Mouse (Mus musculus) heart, adult 2 months (tissue): ENCODE measurements at regions not wholly inside any gene's neighbourhood (a gene's known extent, or its start where the extent isn't known, plus 50 kb on each side); places are given as distances from the start of the nearest gene placed in this dataset.
A peak's percentile ranks its signal among the peaks of the same experiment; 100 is the strongest.
"Not testable (repeated sequence)": the region's sequence is repeated elsewhere in the genome, so short reads cannot be mapped to it uniquely, and the experiment has no call there.

Experiments used
- DNase-seq, 2 experiments: peaks; one replicate each; pipeline ENCODE4 v3.0.0; 2021
- H3K27ac ChIP-seq: fragments of 200-600 bp; 2 replicates; pipeline ENCODE4 v1.8.1; 2022
- H3K27me3 ChIP-seq: fragments of 200-500 bp; 2 replicates; pipeline ENCODE4 v1.6.1; 2012; ENCODE audit warnings: mild to moderate bottlenecking, low read length, inconsistent platforms, mixed read lengths; ENCODE audit not compliant: control insufficient read depth, insufficient read depth
- H3K36me3 ChIP-seq: fragments of 200-500 bp; 2 replicates; pipeline ENCODE4 v1.6.1; 2012; ENCODE audit warnings: low read length, inconsistent platforms; ENCODE audit not compliant: control insufficient read depth, insufficient read depth
- H3K4me1 ChIP-seq: fragments of 200-500 bp; 2 replicates; pipeline ENCODE4 v1.6.1; 2011; ENCODE audit warnings: low read length; ENCODE audit not compliant: control insufficient read depth, insufficient read depth
- H3K4me3 ChIP-seq: fragments of 200-600 bp; 2 replicates; pipeline ENCODE4 v1.8.1; 2022
- H3K79me2 ChIP-seq: fragments of 200-500 bp; replicated peaks from 2 replicates; pipeline ENCODE4 v1.6.1; 2012; ENCODE audit warnings: mild to moderate bottlenecking, inconsistent platforms, low read length, moderate library complexity, mixed read lengths; ENCODE audit not compliant: control insufficient read depth, insufficient read depth
- H3K9ac ChIP-seq: fragments of 200-500 bp; 2 replicates; pipeline ENCODE4 v1.6.1; 2012; ENCODE audit warnings: low read depth, mild to moderate bottlenecking, control low read depth, inconsistent platforms, low read length, mixed read lengths
- CTCF ChIP-seq: fragments of 200-600 bp; IDR thresholded peaks from 2 replicates; pipeline ENCODE4 v1.8.1; 2022; ENCODE audit warnings: antibody characterized with exemption, mild to moderate bottlenecking, moderate library complexity
- EP300 ChIP-seq: fragments of 200-500 bp; IDR thresholded peaks from 2 replicates; pipeline ENCODE4 v1.6.1; 2011; ENCODE audit warnings: low read depth, low read length, control low read depth; ENCODE audit not compliant: insufficient read depth
- POLR2A ChIP-seq: fragments of 200-500 bp; IDR thresholded peaks from 2 replicates; pipeline ENCODE4 v1.6.1; 2011; ENCODE audit warnings: mild to moderate bottlenecking, low read depth, low read length, control low read depth; ENCODE audit not compliant: insufficient read depth
- whole genome bisulfite sequencing: fragments of 180-500 bp; shearing (Covaris S2); methylation state at CpG from one replicate; pipeline ENCODE4 v1.1.7; 2018; 5-methylcytosine and 5-hydroxymethylcytosine counted together
- intact Hi-C: fragments of 180-260 bp; cut with DNase I; formaldehyde crosslinking; loops from one replicate; pipeline ENCODE4 v1.15.1; 2025

DNA sequence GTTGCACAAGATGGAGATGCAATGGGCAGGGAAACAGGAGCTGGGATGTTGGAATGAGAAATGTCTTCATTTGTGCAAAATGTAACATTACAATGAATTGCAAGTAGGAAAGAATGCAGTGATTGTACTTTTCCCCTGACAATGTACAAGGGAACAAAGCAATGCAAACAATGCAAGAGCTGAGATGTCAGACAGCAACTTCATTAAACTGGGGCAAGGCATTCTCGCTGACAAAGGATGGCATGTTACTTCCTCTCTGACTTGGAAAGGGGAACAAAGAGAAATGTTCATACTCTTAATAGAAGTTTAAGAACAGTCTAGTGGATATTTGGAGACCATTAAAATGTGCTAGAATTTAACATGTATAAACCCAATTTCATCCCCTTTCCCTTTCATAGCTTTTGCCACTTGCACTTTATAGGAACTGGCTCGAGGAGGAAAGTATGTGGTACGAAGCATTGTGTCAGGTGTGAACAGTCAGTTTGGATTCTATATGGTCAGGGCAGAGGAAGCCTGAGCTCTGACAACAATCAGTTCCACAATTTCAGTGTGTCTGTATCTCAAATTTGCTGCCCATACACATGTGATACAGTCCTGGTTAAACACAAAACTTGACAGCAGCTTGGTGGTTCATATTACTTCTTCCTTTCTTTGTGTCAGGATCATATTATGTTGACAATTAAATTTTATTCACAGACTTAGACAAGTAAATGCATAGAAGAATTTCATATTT lies 114.3 kb upstream of the Pou1f1 start:
- Histone ChIP-seq H3K79me2 (no peaks in the 10 kb centered on the region), H3K9ac (no peak overlapping the region), H3K4me1 (no peaks in the 10 kb centered on the region), H3K27ac (no peak overlapping the region), H3K4me3 (no peak overlapping the region), H3K27me3 (no peaks in the 10 kb centered on the region), H3K36me3 (no peaks in the 10 kb centered on the region)
- intact Hi-C loops = no loop called here
- 58% methylated on average over 3 of the region's 3 CpGs for WGBS
- DNase-seq = no peak
- TF ChIP-seq POLR2A (no peak), EP300 (no peak), CTCF (no peak)

DNA sequence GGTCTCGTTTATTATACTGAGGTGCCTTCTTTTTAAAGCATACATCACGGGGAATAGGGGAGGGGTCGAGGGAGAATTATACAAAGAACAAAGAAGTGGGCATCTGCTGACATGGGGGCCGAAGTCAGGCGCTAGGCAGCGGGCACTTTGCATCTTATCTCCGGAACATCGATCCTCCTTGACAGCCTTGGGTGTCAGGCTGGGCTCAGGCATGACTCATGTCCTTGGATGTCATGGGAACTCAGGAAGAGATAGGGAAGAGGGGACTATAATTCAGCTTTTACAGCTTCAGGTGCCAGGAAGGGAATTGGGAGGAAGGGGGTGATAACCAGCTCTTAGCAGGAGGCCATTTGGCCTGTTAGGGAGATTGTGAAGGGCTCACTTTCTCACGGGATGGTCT lies 88.3 kb upstream of the Pou1f1 start:
- intact Hi-C loops, H3K9ac ChIP-seq, H3K4me3 ChIP-seq, H3K27me3 ChIP-seq, H3K4me1 ChIP-seq, DNase-seq, H3K27ac ChIP-seq, H3K36me3 ChIP-seq, H3K79me2 ChIP-seq: not testable (repeated sequence)
- 35% methylated on average over 9 of the region's 9 CpGs for WGBS

DNA sequence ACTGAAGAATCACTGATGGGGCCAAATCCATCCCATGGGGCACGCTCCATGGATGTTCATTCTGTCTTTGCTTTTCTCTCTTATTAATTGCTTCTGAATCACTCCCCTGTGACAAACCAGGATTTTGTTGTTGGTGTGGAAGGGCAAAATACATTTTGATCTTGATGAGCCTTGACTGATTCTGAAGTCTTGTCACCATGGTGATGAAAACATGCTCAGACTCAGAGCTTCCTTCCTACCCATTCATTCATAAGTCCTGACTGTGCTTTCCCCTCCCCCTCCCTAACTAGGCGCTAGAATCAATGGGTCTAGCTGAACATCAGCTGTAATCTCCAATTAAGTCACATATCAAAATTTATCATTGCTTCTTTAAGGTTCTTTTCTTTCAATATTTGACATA lies 84.2 kb upstream of the Pou1f1 start:
- TF ChIP-seq CTCF (no peak), POLR2A (no peak)
- intact Hi-C loops = no loop called here
- 65% methylated on average over 2 of the region's 2 CpGs for WGBS

DNA sequence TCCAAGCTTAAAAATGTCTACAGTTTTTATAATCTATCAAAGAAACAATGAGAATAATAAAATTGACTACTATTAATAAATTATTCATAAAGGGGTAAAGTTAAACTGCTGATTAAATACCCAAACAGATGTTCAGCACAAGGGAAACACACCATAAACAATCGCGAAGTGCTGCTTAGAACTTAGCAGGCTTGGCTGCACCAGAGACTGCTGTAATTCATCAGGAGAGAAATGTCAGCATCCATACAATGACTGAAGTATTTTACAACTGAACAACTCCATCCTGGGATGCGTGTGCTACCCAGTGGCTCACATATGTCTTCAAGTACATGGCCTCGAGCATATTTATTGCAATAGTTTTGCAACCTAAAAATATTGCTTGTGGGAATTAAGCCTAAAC lies 78.4 kb upstream of the Pou1f1 start:
- H3K4me1 ChIP-seq = no peaks in the 10 kb centered on the region
- H3K79me2 ChIP-seq = no peaks in the 10 kb centered on the region
- no peaks in the 10 kb centered on the region for H3K36me3 ChIP-seq
- no peak for DNase-seq
- TF ChIP-seq EP300 (no peak), CTCF (no peak), POLR2A (no peak)
- H3K9ac ChIP-seq = no peak overlapping the region
- intact Hi-C loops = no loop called here
- no peaks in the 10 kb centered on the region for H3K27me3 ChIP-seq
- no peak overlapping the region for H3K27ac ChIP-seq
- 73% methylated on average over 4 of the region's 4 CpGs for WGBS
- H3K4me3 ChIP-seq = no peak overlapping the region

More for the DNA sequence above, 84.2 kb upstream of the Pou1f1 start:
- Histone ChIP-seq H3K4me3 (no peak overlapping the region), H3K27ac (no peak overlapping the region), H3K36me3 (no peaks in the 10 kb centered on the region), H3K79me2 (no peaks in the 10 kb centered on the region), H3K9ac (no peak overlapping the region), H3K4me1 (no peaks in the 10 kb centered on the region), H3K27me3 (no peaks in the 10 kb centered on the region)
- DNase-seq = no peak

DNA sequence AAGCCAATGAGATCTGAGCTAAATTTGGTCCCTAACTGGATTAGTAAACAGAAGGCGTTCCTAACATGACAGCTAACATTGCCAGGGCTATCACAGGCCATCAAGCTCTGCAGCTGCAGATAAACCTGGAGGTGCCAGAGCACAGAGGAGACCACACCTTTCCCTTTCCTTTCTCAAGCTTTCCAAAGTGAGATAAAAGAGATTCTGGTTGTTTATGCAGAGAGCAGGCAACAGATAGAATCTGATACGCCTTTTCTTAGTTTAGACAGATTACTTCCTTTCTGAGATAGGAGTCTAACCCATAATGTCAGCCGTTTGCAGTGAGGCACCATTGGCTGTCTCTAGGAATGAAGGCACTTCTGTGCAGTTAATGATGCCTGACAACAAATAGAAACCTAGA lies 71.5 kb upstream of the Pou1f1 start:
- 20% methylated on average over 3 of the region's 3 CpGs for WGBS
- Histone ChIP-seq H3K9ac (no peak overlapping the region), H3K4me3 (no peak overlapping the region), H3K27ac (no peak overlapping the region; the same call in 1 of the 2 replicates), H3K79me2 (no peaks in the 10 kb centered on the region), H3K36me3 (peaks cover 5% of the 10 kb centered on the region; the same call in 1 of the 2 replicates), H3K4me1 (peaks cover 2% of the 10 kb centered on the region), H3K27me3 (no peaks in the 10 kb centered on the region)
- peak in 1 of 2 experiments; percentile 16 for DNase-seq
- intact Hi-C loops = no loop called here
- TF ChIP-seq CTCF (no peak), EP300 (peak; percentile 47; the same call in 1 of the 2 replicates), POLR2A (no peak)

DNA sequence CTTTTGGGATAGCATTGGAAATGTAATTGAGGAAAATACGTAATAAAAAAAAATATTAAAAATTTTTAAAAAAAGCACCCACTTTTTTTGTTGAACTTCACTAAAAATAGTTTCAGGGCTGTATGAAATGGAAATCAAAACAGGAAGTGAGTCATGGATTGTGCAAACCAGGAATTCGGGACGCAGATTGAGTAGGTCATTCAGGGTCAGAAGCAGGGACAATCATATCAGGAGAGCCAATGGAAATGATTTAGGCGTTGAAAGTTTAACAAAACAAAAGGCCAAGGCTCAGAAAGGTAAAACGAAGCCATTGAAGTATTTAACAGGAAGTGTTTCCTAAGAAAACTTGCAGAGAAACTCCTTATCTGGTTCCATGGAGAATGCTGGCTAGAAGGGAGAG lies 69.6 kb upstream of the Pou1f1 start:
- peaks cover 2% of the 10 kb centered on the region for H3K4me1 ChIP-seq
- no peak overlapping the region for H3K4me3 ChIP-seq
- H3K27ac ChIP-seq = peak overlapping the region; percentile 59
- DNase-seq = peak in 1 of 2 experiments; percentile 6
- no peak for TF ChIP-seq CTCF
- TF ChIP-seq POLR2A = no peak
- no peak for TF ChIP-seq EP300
- H3K27me3 ChIP-seq = no peaks in the 10 kb centered on the region
- H3K79me2 ChIP-seq = no peaks in the 10 kb centered on the region
- intact Hi-C loops = no loop called here
- H3K9ac ChIP-seq = no peak overlapping the region
- WGBS = 24% methylated on average over 5 of the region's 5 CpGs
- H3K36me3 ChIP-seq = peaks cover 5% of the 10 kb centered on the region; the same call in 1 of the 2 replicates
